Mouse (Mus musculus): Measurements from ENCODE around the gene Cdk2ap2. TPM values are rescaled to one million over a fixed set of nuclear protein-coding genes. Genes with fewer than 3 reads are reported as not detected.

Gene Cdk2ap2
- polyA plus RNA-seq, 1 experiment from 2014 or later, result 83.4 TPM

GRCm38 (mm10) chr19:4072706-4073424 is 24.1 kb upstream of the Cdk2ap2 start:
- Histone ChIP-seq H3K9me3 (ENCODE audit: control insufficient read depth, low read length) (no peaks in the 10 kb centered on the region), H3K4me1 (ENCODE audit: control insufficient read depth, insufficient read depth, low read length) (no peaks in the 10 kb centered on the region), H3K27me3 (ENCODE audit: control insufficient read depth, insufficient read depth, low read length) (no peaks in the 10 kb centered on the region), H3K4me2 (ENCODE audit: low read length) (no peak overlapping the region), H3K36me3 (ENCODE audit: control insufficient read depth, insufficient read depth, low read length) (no peaks in the 10 kb centered on the region), H3K27ac (replicated peaks; ENCODE audit: low read depth, low read length) (no peak overlapping the region), H3K9ac (replicated peaks; ENCODE audit: low read length) (no peak overlapping the region), H3K4me3 (replicated peaks; ENCODE audit: low read depth, low read length) (no peak overlapping the region)
- DNase-seq, result no peak
- 84% methylated on average over 6 of the region's 6 CpGs for WGBS
- no peak for ATAC-seq (ENCODE audit: low FRiP score, low TSS enrichment)

- H3K4me2 ChIP-seq (ENCODE audit: low read length), result no peak overlapping the region
- H3K9me3 ChIP-seq (ENCODE audit: control insufficient read depth, low read length), result no peaks in the 10 kb centered on the region
- H3K27me3 ChIP-seq (ENCODE audit: control insufficient read depth, insufficient read depth, low read length), result no peaks in the 10 kb centered on the region
- H3K36me3 ChIP-seq (ENCODE audit: control insufficient read depth, insufficient read depth, low read length), result no peaks in the 10 kb centered on the region
- H3K4me1 ChIP-seq (ENCODE audit: control insufficient read depth, insufficient read depth, low read length), result no peaks in the 10 kb centered on the region
- ATAC-seq (ENCODE audit: low FRiP score, low TSS enrichment) (no peak), DNase-seq (no peak)
- 85% methylated on average over 1 of the region's 1 CpGs for WGBS
- no peak overlapping the region for H3K27ac ChIP-seq (replicated peaks; ENCODE audit: low read depth, low read length)
- no peak overlapping the region for H3K9ac ChIP-seq (replicated peaks; ENCODE audit: low read length)
- H3K4me3 ChIP-seq (replicated peaks; ENCODE audit: low read depth, low read length), result no peak overlapping the region
These were observed 21.5 kb upstream of the Cdk2ap2 start for GRCm38 (mm10) chr19:4075531-4075930.

GRCm38 (mm10) chr19:4079594-4079993 is 17.4 kb upstream of the Cdk2ap2 start:
- H3K36me3 ChIP-seq (ENCODE audit: control insufficient read depth, insufficient read depth, low read length), result no peaks in the 10 kb centered on the region
- no peak overlapping the region for H3K9ac ChIP-seq (replicated peaks; ENCODE audit: low read length)
- H3K27ac ChIP-seq (replicated peaks; ENCODE audit: low read depth, low read length), result no peak overlapping the region
- 75% methylated on average over 1 of the region's 1 CpGs for WGBS
- no peaks in the 10 kb centered on the region for H3K9me3 ChIP-seq (ENCODE audit: control insufficient read depth, low read length)
- ATAC-seq (ENCODE audit: low FRiP score, low TSS enrichment) (no peak), DNase-seq (no peak)
- H3K4me3 ChIP-seq (replicated peaks; ENCODE audit: low read depth, low read length), result no peak overlapping the region
- H3K27me3 ChIP-seq (ENCODE audit: control insufficient read depth, insufficient read depth, low read length), result no peaks in the 10 kb centered on the region
- no peaks in the 10 kb centered on the region for H3K4me1 ChIP-seq (ENCODE audit: control insufficient read depth, insufficient read depth, low read length)
- no peak overlapping the region for H3K4me2 ChIP-seq (ENCODE audit: low read length)

GRCm38 (mm10) chr19:4080511-4081009 is 16.4 kb upstream of the Cdk2ap2 start:
- H3K4me2 ChIP-seq (ENCODE audit: low read length), result no peak overlapping the region
- no peaks in the 10 kb centered on the region for H3K4me1 ChIP-seq (ENCODE audit: control insufficient read depth, insufficient read depth, low read length)
- no peaks in the 10 kb centered on the region for H3K36me3 ChIP-seq (ENCODE audit: control insufficient read depth, insufficient read depth, low read length)
- H3K27me3 ChIP-seq (ENCODE audit: control insufficient read depth, insufficient read depth, low read length), result no peaks in the 10 kb centered on the region
- H3K4me3 ChIP-seq (replicated peaks; ENCODE audit: low read depth, low read length), result no peak overlapping the region
- no peak for ATAC-seq (ENCODE audit: low FRiP score, low TSS enrichment)
- no peak overlapping the region for H3K9ac ChIP-seq (replicated peaks; ENCODE audit: low read length)
- WGBS, result 68% methylated on average over 8 of the region's 8 CpGs
- DNase-seq, result no peak
- no peak overlapping the region for H3K27ac ChIP-seq (replicated peaks; ENCODE audit: low read depth, low read length)
- H3K9me3 ChIP-seq (ENCODE audit: control insufficient read depth, low read length), result no peaks in the 10 kb centered on the region

- no peak for ATAC-seq (ENCODE audit: low FRiP score, low TSS enrichment)
- no peak for DNase-seq
- Histone ChIP-seq H3K9ac (replicated peaks; ENCODE audit: low read length) (no peak within 1 kb of the TSS), H3K27me3 (ENCODE audit: control insufficient read depth, insufficient read depth, low read length) (no peaks in the 10 kb centered on the region), H3K27ac (replicated peaks; ENCODE audit: low read depth, low read length) (no peak within 1 kb of the TSS), H3K4me3 (replicated peaks; ENCODE audit: low read depth, low read length) (no peak within 1 kb of the TSS), H3K4me1 (ENCODE audit: control insufficient read depth, insufficient read depth, low read length) (no peaks in the 10 kb centered on the region), H3K36me3 (ENCODE audit: control insufficient read depth, insufficient read depth, low read length) (no peaks in the 10 kb centered on the region), H3K9me3 (ENCODE audit: control insufficient read depth, low read length) (no peaks in the 10 kb centered on the region), H3K4me2 (ENCODE audit: low read length) (no peak within 1 kb of the TSS)
- WGBS, result 54% methylated on average over 3 of the region's 3 CpGs
These were observed 15.6 kb upstream of the Cdk2ap2 start, which contains the start of gene Cabp2 for GRCm38 (mm10) chr19:4081394-4081793. Gene Cabp2, plus strand, starts transcription at chr19:4081578.

GRCm38 (mm10) chr19:4082219-4082965 is 14.6 kb upstream of the Cdk2ap2 start:
- Histone ChIP-seq H3K9me3 (ENCODE audit: control insufficient read depth, low read length) (no peaks in the 10 kb centered on the region), H3K9ac (replicated peaks; ENCODE audit: low read length) (no peak overlapping the region), H3K36me3 (ENCODE audit: control insufficient read depth, insufficient read depth, low read length) (no peaks in the 10 kb centered on the region), H3K4me1 (ENCODE audit: control insufficient read depth, insufficient read depth, low read length) (no peaks in the 10 kb centered on the region), H3K4me2 (ENCODE audit: low read length) (no peak overlapping the region), H3K27ac (replicated peaks; ENCODE audit: low read depth, low read length) (no peak overlapping the region), H3K4me3 (replicated peaks; ENCODE audit: low read depth, low read length) (no peak overlapping the region), H3K27me3 (ENCODE audit: control insufficient read depth, insufficient read depth, low read length) (no peaks in the 10 kb centered on the region)
- ATAC-seq (ENCODE audit: low FRiP score, low TSS enrichment) (no peak), DNase-seq (no peak)
- WGBS, result 85% methylated on average over 11 of the region's 11 CpGs

- ATAC-seq (ENCODE audit: low FRiP score, low TSS enrichment), result no peak
- WGBS, result 73% methylated on average over 7 of the region's 7 CpGs
- no peak overlapping the region for H3K27ac ChIP-seq (replicated peaks; ENCODE audit: low read depth, low read length)
- H3K4me2 ChIP-seq (ENCODE audit: low read length), result no peak overlapping the region
- H3K4me3 ChIP-seq (replicated peaks; ENCODE audit: low read depth, low read length), result no peak overlapping the region
- H3K27me3 ChIP-seq (ENCODE audit: control insufficient read depth, insufficient read depth, low read length), result no peaks in the 10 kb centered on the region
- no peak overlapping the region for H3K9ac ChIP-seq (replicated peaks; ENCODE audit: low read length)
- H3K36me3 ChIP-seq (ENCODE audit: control insufficient read depth, insufficient read depth, low read length), result no peaks in the 10 kb centered on the region
- H3K4me1 ChIP-seq (ENCODE audit: control insufficient read depth, insufficient read depth, low read length), result no peaks in the 10 kb centered on the region
- no peak for DNase-seq
- H3K9me3 ChIP-seq (ENCODE audit: control insufficient read depth, low read length), result no peaks in the 10 kb centered on the region
These were observed 13.7 kb upstream of the Cdk2ap2 start for GRCm38 (mm10) chr19:4083316-4083715.

- no peak overlapping the region for H3K4me2 ChIP-seq (ENCODE audit: low read length)
- H3K36me3 ChIP-seq (ENCODE audit: control insufficient read depth, insufficient read depth, low read length), result no peaks in the 10 kb centered on the region
- 26% methylated on average over 8 of the region's 8 CpGs for WGBS
- no peaks in the 10 kb centered on the region for H3K4me1 ChIP-seq (ENCODE audit: control insufficient read depth, insufficient read depth, low read length)
- no peaks in the 10 kb centered on the region for H3K9me3 ChIP-seq (ENCODE audit: control insufficient read depth, low read length)
- no peaks in the 10 kb centered on the region for H3K27me3 ChIP-seq (ENCODE audit: control insufficient read depth, insufficient read depth, low read length)
- H3K4me3 ChIP-seq (replicated peaks; ENCODE audit: low read depth, low read length), result no peak overlapping the region
- DNase-seq (no peak), ATAC-seq (ENCODE audit: low FRiP score, low TSS enrichment) (no peak)
- H3K9ac ChIP-seq (replicated peaks; ENCODE audit: low read length), result no peak overlapping the region
- no peak overlapping the region for H3K27ac ChIP-seq (replicated peaks; ENCODE audit: low read depth, low read length)
These were observed 13.2 kb upstream of the Cdk2ap2 start for GRCm38 (mm10) chr19:4083826-4084225.

- Histone ChIP-seq H3K4me1 (ENCODE audit: control insufficient read depth, insufficient read depth, low read length) (no peaks in the 10 kb centered on the region), H3K27ac (replicated peaks; ENCODE audit: low read depth, low read length) (no peak overlapping the region), H3K36me3 (ENCODE audit: control insufficient read depth, insufficient read depth, low read length) (no peaks in the 10 kb centered on the region), H3K9ac (replicated peaks; ENCODE audit: low read length) (no peak overlapping the region), H3K4me3 (replicated peaks; ENCODE audit: low read depth, low read length) (no peak overlapping the region), H3K4me2 (ENCODE audit: low read length) (no peak overlapping the region), H3K27me3 (ENCODE audit: control insufficient read depth, insufficient read depth, low read length) (no peaks in the 10 kb centered on the region), H3K9me3 (ENCODE audit: control insufficient read depth, low read length) (no peaks in the 10 kb centered on the region)
- ATAC-seq (ENCODE audit: low FRiP score, low TSS enrichment) (no peak), DNase-seq (no peak)
- 94% methylated on average over 1 of the region's 1 CpGs for WGBS
These were observed 12.0 kb upstream of the Cdk2ap2 start for GRCm38 (mm10) chr19:4084984-4085383.
